Mouse (Mus musculus) cerebral cortex, adult 2 months (tissue): ENCODE results near the gene Gm21913.

Experiments used
- WGBS: fragments of 180-500 bp; shearing (Covaris S2); methylation state at CpG from one replicate; pipeline ENCODE4 v1.1.7; 2018; 5-methylcytosine and 5-hydroxymethylcytosine counted together

Gm21913 gene

DNA sequence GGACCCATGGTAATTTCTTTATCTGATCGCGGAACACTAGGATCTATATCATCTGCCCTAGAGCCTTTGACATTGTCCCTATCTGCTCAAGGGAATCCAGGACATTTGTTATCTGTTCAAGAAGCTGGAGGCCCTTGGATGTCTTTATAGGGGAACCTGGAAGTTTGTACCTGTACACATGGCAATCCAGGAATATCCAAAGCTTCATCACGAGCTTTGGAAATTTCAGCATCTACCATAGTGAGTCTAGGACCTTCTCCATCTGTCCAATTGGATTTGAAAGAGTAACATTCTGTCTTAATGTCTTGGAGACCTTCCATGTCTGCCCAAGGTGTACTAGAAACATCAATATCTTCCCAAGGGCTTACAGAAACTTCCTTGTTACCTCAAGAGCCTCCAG lies at the start of gene Gm21913:
TSS of gene Gm21913 (plus strand) at position 301 of the 400 bp plus-strand sequence.
- WGBS = no CpG with 5 or more reads among the region's 3 CpGs
